Mouse (Mus musculus): Measurements from ENCODE around the gene Prrx1.

DNA sequence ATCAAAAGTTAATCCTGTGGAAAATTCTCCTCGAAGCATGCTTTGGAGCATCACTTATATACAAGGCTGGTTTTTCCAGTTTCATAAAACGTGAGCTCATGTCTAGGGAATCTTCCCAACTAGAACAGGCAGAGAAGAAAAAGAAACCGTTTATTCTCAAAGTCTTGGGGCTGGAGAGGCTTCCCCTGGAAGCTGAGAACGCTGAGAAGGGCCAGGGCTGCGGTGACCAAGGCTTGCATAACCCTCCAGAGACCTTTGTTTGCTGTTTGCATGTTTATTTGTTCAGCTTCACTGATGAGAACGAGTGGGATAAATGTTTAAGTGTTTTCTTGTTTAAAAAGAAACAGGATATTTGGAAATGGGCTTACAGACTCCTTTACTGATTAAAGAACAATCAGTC lies 11.2 kb downstream of the Prrx1 start:
- TF ChIP-seq POLR2A (IDR thresholded peaks at IDR 0.05; ENCODE audit: low read depth, low read length) (no peak), CTCF (IDR thresholded peaks at IDR 0.05; ENCODE audit: extremely low read depth, insufficient read length, insufficient replicate concordance, low read depth, low read length) (no peak)

All from small intestine, adult 2 months (tissue).